Mouse (Mus musculus) myocyte (in vitro differentiated cells): ENCODE results near the gene Txnrd1. TPM values are rescaled to one million over a fixed set of nuclear protein-coding genes. Genes with fewer than 3 reads are reported as not detected.

Experiments used
- H3K27me3 ChIP-seq: one replicate; pipeline ENCODE4 v1.6.1; 2011; ENCODE audit not compliant: control insufficient read depth, insufficient read depth, insufficient read length
- H3K36me3 ChIP-seq: one replicate; pipeline ENCODE4 v1.6.1; 2011; ENCODE audit not compliant: control insufficient read depth, insufficient read depth
- H3K4me2 ChIP-seq: one replicate; pipeline ENCODE4 v1.6.1; 2011; ENCODE audit warnings: low read depth, control low read depth
- H3K4me3 ChIP-seq: one replicate; pipeline ENCODE4 v1.5.1; 2011; ENCODE audit warnings: mild to moderate bottlenecking, control low read depth, moderate library complexity
- H3K79me2 ChIP-seq: one replicate; pipeline ENCODE4 v1.6.1; 2011; ENCODE audit not compliant: control insufficient read depth, insufficient read depth
- H3ac ChIP-seq: one replicate; pipeline ENCODE4 v1.6.1; 2011; ENCODE audit not compliant: control insufficient read depth, insufficient read length
- CEBPB ChIP-seq: IDR thresholded peaks from 2 replicates; pipeline ENCODE4 v1.6.1; 2011; ENCODE audit warnings: mild to moderate bottlenecking, moderate library complexity; ENCODE audit not compliant: poor library complexity, insufficient read depth, severe bottlenecking
- E2F4 ChIP-seq: IDR thresholded peaks from one replicate; pipeline ENCODE4 v1.6.1; 2011; ENCODE audit warnings: mild to moderate bottlenecking, control low read depth, moderate library complexity; ENCODE audit not compliant: insufficient read depth
- MAX ChIP-seq: IDR thresholded peaks from one replicate; pipeline ENCODE4 v1.6.1; 2011; ENCODE audit warnings: low read depth, mild to moderate bottlenecking, control low read depth
- MYOD1 ChIP-seq, 3 experiments: IDR thresholded peaks; one replicate each; pipeline ENCODE4 v1.6.1; 2011; ENCODE audit warnings: control low read depth in 2 of 3, low read depth in 2 of 3, mild to moderate bottlenecking in 2 of 3, moderate library complexity in 1 of 3; ENCODE audit not compliant: insufficient read length in 2 of 3, control insufficient read depth in 1 of 3
- MYOG ChIP-seq, 3 experiments: IDR thresholded peaks; one replicate each; pipeline ENCODE4 v1.6.1; 2011; ENCODE audit warnings: control low read depth in 2 of 3, low read depth in 2 of 3, mild to moderate bottlenecking in 2 of 3; ENCODE audit not compliant: insufficient read length in 2 of 3, control insufficient read depth in 1 of 3, insufficient read depth in 1 of 3
- POLR2A ChIP-seq: IDR thresholded peaks from one replicate; pipeline ENCODE4 v1.6.1; 2011; ENCODE audit warnings: low read depth, mild to moderate bottlenecking, control low read depth, moderate library complexity; ENCODE audit not compliant: insufficient read length
- POLR2AphosphoS2 ChIP-seq: IDR thresholded peaks from one replicate; pipeline ENCODE4 v1.6.1; 2011; ENCODE audit warnings: low read depth, control low read depth; ENCODE audit not compliant: insufficient read length
- REST ChIP-seq: IDR thresholded peaks from one replicate; pipeline ENCODE4 v1.6.1; 2011; ENCODE audit warnings: mild to moderate bottlenecking, control low read depth, moderate library complexity; ENCODE audit not compliant: insufficient read depth, insufficient read length
- SRF ChIP-seq: IDR thresholded peaks from one replicate; pipeline ENCODE4 v1.6.1; 2011; ENCODE audit warnings: low read depth; ENCODE audit not compliant: control insufficient read depth, insufficient read length
- TCF12 ChIP-seq: IDR thresholded peaks from one replicate; pipeline ENCODE4 v1.6.1; 2011; ENCODE audit warnings: mild to moderate bottlenecking, control low read depth; ENCODE audit not compliant: poor library complexity, insufficient read depth, severe bottlenecking
- TCF3 ChIP-seq: IDR thresholded peaks from one replicate; pipeline ENCODE4 v1.6.1; 2011; ENCODE audit warnings: low read depth, control low read depth; ENCODE audit not compliant: insufficient read length
- USF1 ChIP-seq: IDR thresholded peaks from one replicate; pipeline ENCODE4 v1.6.1; 2011; ENCODE audit warnings: low read depth, mild to moderate bottlenecking, control low read depth, moderate library complexity
- polyA plus RNA-seq: library from polyadenylated mRNA; unstranded; fragments of >200 nt; fragmentation: generic; extraction: Trizol; gene quantifications from one replicate; pipeline ENCODE4 v1.2.1, GENCODE M21; 2012; ENCODE audit warnings: missing spikeins

Txnrd1 gene
- polyA plus RNA-seq, 1 experiment = 77.0 TPM

DNA sequence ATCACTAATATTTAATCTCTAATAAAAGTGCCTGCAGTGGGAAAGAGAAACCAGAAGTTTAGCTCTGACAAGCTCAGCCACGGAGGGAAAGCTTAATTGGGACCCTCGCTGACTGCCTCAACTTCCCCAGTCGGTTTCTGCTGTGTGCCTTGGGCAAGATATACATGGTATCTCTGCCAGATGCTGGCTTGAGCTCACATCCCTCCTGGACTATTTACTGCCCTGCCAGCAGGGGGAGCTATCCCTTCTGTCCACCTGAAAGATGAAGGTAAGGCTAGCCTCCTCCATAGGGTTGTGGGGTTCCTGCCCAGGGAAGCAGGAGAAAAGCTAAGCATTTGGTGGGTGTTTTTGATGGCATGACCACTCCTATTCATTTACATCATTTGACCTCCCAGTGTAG is 76.4 kb downstream of the Txnrd1 start:
- H3K4me3 ChIP-seq = no peak overlapping the region
- no peak for TF ChIP-seq MYOD1 (IDR thresholded peaks at IDR 0.05; ENCODE audit: control insufficient read depth in 1 of 3, insufficient read length in 2 of 3, low read depth in 2 of 3)
- no peaks in the 10 kb centered on the region for H3K79me2 ChIP-seq
- no peaks in the 10 kb centered on the region for H3K36me3 ChIP-seq
- no peaks in the 10 kb centered on the region for H3K27me3 ChIP-seq
- no peak overlapping the region for H3K4me2 ChIP-seq
- H3ac ChIP-seq = no peak overlapping the region

DNA sequence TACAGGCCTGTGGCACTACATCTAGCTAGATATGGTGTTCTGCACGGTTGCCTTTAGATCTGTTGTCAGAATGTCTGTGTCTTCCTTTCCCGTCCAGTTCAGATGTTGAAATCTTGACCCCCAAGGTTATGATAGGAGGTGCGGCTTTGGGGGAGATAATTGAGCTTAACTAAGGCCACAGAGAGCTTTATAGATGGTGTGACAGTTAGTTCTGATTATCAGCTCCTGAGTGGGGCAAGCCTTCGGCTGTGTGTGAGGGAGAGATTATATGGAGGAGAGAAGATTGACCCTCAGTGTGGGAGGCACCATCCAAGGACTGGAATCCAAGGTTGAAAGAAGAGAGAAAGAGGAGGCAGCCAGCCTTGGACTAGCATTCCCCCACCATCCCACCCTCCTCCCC is 79.5 kb downstream of the Txnrd1 start:
- Histone ChIP-seq H3ac (no peak overlapping the region), H3K4me3 (no peak overlapping the region), H3K79me2 (no peaks in the 10 kb centered on the region), H3K27me3 (no peaks in the 10 kb centered on the region), H3K36me3 (no peaks in the 10 kb centered on the region), H3K4me2 (no peak overlapping the region)
- TF ChIP-seq POLR2AphosphoS2 (no peak), SRF (no peak), E2F4 (no peak), REST (no peak), USF1 (no peak), MYOD1 (IDR thresholded peaks at IDR 0.05; ENCODE audit: control insufficient read depth in 1 of 3, insufficient read length in 2 of 3, low read depth in 2 of 3) (no peak), TCF12 (no peak)

DNA sequence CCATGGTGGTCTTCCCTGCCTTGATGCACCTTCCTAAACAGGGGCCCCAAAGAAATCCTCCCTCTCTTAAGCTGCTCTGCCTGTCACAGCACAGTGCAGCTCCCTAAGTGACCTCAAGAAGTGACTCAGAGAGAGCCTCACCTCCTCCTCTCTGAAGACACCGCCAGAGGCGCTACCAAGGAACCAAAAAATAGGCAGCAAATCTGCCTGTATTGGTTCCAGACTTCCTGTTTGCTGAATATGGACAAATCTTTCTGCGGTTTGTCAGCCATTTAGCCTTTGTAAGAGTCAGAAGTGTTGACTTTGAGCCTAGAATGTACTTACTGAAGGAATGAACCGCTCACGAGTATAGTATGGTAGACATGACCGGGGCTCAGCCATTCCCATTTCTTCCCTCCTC is 80.0 kb downstream of the Txnrd1 start:
- no peaks in the 10 kb centered on the region for H3K36me3 ChIP-seq
- H3K4me3 ChIP-seq = no peak overlapping the region
- H3K27me3 ChIP-seq = no peaks in the 10 kb centered on the region
- no peaks in the 10 kb centered on the region for H3K79me2 ChIP-seq
- H3ac ChIP-seq = no peak overlapping the region
- TF ChIP-seq MYOD1 (IDR thresholded peaks at IDR 0.05; ENCODE audit: control insufficient read depth in 1 of 3, insufficient read length in 2 of 3, low read depth in 2 of 3) (no peak), POLR2A (no peak), TCF12 (no peak), MAX (no peak), CEBPB (no peak), SRF (no peak), E2F4 (no peak), TCF3 (no peak), POLR2AphosphoS2 (no peak), REST (no peak), MYOG (IDR thresholded peaks at IDR 0.05; ENCODE audit: control insufficient read depth in 1 of 3, insufficient read depth in 1 of 3, insufficient read length in 2 of 3, low read depth in 2 of 3) (no peak), USF1 (no peak)
- H3K4me2 ChIP-seq = no peak overlapping the region

DNA sequence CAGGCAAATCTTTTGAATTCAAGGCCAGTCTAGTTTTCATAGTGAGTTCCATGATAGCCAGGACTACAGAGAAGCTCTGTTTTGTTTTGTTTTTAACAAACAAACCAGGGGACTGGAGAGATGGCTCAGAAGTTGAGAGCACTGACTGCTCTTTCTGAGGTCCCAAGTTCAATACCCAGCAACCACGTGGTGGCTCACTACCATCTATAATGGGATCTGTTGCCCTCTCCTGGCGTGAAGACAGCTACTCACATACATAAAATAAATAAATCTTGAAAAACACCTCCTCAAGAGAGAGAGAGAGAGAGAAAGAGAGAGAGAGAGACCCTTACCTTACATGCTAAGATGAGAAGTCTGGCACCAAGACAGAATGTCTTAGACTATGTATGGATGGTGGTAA is 84.9 kb downstream of the Txnrd1 start:
- no peaks in the 10 kb centered on the region for H3K27me3 ChIP-seq
- no peak overlapping the region for H3K4me2 ChIP-seq
- TF ChIP-seq POLR2A (no peak), REST (no peak), MAX (no peak), TCF12 (no peak), POLR2AphosphoS2 (no peak), TCF3 (no peak), MYOG (IDR thresholded peaks at IDR 0.05; ENCODE audit: control insufficient read depth in 1 of 3, insufficient read depth in 1 of 3, insufficient read length in 2 of 3, low read depth in 2 of 3) (no peak), E2F4 (no peak), MYOD1 (IDR thresholded peaks at IDR 0.05; ENCODE audit: control insufficient read depth in 1 of 3, insufficient read length in 2 of 3, low read depth in 2 of 3) (no peak), SRF (no peak), USF1 (no peak), CEBPB (no peak)

DNA sequence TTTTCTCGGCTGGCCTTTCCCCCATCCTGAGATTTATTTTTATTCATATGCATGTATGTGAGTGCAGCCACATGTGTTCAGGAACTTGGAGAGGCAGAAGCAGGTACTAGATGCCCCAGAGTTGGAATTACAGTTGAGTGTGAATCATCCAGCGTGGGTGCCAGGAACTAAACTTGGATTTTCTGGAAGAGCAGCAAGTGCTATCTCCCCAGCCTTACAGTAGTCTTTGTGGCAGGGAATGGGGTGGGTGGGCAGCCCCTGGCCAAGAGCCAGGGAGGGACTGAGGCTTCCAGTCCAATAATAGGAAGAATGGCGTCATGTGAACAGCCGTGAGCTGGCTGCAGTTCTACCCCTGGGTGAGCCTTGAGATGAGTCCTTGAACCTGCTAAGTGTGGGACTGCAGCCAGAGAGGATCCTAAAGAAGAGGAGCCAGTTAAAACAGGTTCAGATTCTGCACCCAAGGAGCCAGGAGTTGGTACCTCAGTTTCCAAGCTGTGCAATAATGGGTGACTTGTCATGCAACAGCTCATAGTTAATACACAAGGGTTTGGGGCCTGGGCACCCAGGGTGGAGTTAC is 85.7 kb downstream of the Txnrd1 start:
- no peaks in the 10 kb centered on the region for H3K27me3 ChIP-seq
- TF ChIP-seq USF1 (no peak), POLR2AphosphoS2 (no peak), MYOD1 (IDR thresholded peaks at IDR 0.05; ENCODE audit: control insufficient read depth in 1 of 3, insufficient read length in 2 of 3, low read depth in 2 of 3) (no peak), TCF12 (no peak), MYOG (IDR thresholded peaks at IDR 0.05; ENCODE audit: control insufficient read depth in 1 of 3, insufficient read depth in 1 of 3, insufficient read length in 2 of 3, low read depth in 2 of 3) (no peak), POLR2A (no peak), REST (no peak), TCF3 (no peak)
- H3K36me3 ChIP-seq = no peaks in the 10 kb centered on the region
- no peaks in the 10 kb centered on the region for H3K79me2 ChIP-seq
- H3K4me2 ChIP-seq = no peak overlapping the region
- no peak overlapping the region for H3ac ChIP-seq
- no peak overlapping the region for H3K4me3 ChIP-seq

More for the DNA sequence above, 84.9 kb downstream of the Txnrd1 start:
- no peaks in the 10 kb centered on the region for H3K36me3 ChIP-seq
- H3K79me2 ChIP-seq = no peaks in the 10 kb centered on the region
- no peak overlapping the region for H3K4me3 ChIP-seq
- H3ac ChIP-seq = no peak overlapping the region
